Mouse (Mus musculus): Measurements from ENCODE around the gene Plcl2. TPM values are rescaled to one million over a fixed set of nuclear protein-coding genes. Genes with fewer than 3 reads are reported as not detected.

Plcl2 gene
- total RNA-seq, 2 experiments from 2014 or later, result 28.1 to 29.6 TPM

DNA sequence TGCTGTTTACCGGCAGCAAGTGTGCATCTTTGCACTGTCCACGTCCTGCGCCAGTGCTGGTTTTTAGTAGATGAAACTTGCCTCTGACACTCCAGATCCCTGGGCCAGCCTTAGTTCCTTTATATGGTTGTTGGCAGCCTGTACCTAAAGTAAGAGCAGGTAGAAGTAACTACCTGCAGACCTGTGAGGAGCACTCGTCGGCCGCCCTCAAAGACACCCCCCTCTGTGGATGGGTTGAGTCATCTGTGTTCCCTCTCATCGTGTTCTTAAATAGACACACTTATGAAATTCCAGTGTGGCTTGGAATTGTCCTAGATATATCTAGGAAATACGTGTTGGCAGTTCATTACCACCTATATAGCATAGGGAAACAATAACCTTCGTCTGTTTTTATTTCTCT is 158.4 kb downstream of the Plcl2 start:
- no peak for ATAC-seq (replicated peaks; ENCODE audit: poor library complexity)

DNA sequence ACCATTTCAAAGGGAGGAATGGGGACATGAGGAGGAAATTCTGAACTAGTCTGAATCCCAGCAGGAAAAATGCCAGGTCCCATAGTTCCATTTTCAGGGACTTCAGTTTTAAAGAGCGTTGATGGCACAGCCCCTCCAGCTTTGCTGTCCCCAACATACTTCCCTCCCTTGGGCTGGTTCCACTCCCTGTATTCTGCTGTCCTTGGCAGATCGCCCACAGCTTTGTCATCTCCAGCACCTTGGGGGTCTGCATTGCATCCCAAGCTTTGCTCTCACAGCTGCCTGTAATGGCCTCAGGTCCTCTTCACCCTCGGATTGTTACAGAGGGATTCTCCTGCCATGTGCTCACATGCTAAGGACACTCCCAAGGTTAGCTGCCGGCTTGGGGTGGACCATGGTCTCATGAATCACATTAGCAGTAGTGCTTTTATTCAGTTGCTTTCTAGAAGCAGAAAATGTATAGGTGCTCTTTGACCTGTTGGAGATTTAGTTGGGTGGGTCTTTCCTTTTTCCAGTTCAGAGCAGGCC is 159.5 kb downstream of the Plcl2 start:
- ATAC-seq (replicated peaks; ENCODE audit: poor library complexity), result no peak

DNA sequence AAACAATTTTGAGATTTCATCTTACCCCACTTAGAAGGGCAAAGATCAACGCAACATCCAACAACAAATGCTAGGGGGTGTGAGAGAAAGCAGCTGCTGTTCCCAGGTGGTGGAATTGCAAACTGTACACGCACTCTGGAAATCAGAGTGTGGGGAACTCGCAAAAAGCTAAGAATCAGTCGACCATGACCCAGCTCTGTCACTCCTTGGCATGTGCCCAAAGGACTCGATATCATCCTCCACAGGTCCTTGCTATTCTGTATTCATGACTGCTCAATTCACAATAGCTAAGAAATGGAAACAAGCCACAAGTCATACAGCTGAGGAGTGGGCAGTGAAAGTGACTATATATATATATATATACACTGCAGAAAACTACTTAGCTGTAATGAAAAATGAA is 162.2 kb downstream of the Plcl2 start:
- no peak for ATAC-seq (replicated peaks; ENCODE audit: poor library complexity)

DNA sequence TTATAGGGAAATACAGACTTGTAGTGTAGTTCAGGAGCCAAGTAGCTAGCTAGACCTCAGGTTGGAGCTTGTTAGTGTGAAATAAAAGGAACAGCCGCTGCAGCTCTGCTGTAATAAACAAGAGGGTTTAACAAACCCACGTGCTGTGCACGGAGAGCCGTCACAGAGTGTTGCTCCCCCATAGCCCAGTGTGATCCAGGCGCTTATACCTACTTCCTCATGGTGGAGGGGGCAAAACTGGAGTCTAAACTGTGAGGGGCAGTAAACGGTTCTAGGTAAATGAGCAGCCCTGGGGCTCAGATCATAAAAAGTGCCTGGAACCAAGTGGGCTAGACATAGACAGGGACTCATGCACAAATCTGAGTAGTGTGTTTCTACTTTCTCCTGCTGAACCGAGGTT is 165.4 kb downstream of the Plcl2 start:
- ATAC-seq (replicated peaks; ENCODE audit: poor library complexity), result peak; percentile 52

DNA sequence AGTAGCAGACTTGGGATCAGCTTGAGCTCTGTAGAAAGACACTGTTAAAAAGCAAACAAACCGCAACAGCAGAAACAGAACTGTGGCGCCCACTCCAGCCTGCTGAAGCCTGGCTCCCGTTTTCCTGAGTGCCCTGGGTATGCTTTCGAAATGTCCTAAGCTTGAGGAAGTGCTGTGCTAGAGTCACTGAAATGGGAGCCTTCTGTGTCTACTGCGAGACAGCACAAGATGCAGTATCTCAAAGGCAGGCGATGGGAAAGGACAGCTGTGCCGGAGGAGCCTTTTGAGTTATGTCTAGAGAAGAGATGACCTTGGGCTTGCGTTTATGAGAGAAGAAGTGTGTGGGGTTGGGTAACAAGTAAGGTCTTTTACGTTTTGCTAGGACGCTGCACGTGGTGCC is 166.0 kb downstream of the Plcl2 start:
- ATAC-seq (replicated peaks; ENCODE audit: poor library complexity), result peak; percentile 37; the same call in 1 of the 2 replicates

DNA sequence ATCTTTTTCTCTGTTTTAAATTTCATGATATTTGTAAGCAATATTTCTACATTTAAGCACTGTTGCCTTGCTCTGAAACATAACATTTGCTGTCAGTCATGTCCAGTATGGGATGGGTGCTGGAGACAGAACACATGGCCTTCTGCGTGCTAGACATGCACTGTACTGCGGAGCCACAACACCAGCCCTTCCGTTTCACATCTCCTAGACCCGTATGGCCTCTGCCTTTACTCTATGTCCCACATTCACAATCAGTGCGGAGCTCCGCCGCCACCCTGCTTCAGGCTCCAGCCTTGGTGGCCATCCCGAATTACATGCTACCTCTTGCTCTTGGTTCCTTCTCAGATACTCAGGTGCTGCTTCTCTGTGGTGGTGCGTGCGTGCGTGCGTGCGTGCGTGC is 168.1 kb downstream of the Plcl2 start:
- no peak for ATAC-seq (replicated peaks; ENCODE audit: poor library complexity)

DNA sequence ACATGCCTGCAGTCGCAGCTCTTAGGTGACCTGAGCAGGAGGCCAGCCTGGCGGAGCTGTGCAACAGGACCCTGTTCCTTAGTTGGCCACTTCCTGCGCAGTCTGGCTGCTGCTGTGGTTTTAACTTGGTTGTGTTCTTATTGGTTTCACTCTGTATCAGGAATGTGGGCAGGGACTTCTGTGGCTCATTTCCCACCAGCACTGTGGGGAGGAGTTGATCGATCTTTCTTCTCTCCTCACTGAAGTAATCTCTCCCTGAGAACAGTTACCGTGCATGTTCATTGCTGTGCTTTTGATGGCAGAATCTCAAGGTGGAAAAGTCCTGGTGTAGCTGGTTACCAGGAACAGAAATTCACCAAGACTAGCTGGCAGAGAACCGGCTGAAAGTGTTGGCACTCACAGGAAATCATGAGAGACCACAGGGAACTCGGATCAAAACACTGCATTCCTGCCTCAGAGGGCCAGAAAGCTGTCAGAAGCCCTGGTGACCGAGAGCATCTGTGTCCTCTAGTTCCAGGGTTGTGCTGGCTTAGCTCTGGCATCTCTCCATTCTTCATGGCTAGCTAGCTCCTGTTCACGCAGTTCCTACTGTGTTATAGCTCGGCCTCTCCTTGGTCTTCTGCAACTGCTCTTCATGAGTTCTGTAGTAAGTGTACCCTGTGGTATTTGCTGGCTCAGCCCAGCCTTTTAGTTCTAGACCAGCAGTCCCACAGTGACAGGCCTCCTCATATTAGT is 168.9 kb downstream of the Plcl2 start:
- peak; percentile 76 for ATAC-seq (replicated peaks; ENCODE audit: poor library complexity)

DNA sequence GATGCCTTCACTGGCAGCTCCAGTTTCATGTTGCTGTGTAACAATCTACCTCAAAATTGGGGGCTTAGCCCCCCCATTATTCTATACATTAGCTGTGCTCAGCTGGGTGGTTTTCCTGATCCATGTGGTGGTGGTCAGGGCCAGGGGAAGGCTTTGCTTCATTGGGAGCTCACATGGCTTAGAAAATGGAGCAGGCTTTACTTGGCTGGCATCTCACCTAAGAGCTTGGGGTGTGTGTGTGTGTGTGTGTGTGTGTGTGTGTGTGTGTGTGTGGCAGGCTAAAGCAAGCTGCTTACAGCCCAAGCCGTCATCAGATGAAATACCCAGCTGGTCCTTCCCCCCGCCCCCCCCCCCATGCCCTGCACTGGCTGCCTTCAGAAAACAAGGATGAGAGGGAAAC is 169.5 kb downstream of the Plcl2 start:
- no peak for ATAC-seq (replicated peaks; ENCODE audit: poor library complexity)

DNA sequence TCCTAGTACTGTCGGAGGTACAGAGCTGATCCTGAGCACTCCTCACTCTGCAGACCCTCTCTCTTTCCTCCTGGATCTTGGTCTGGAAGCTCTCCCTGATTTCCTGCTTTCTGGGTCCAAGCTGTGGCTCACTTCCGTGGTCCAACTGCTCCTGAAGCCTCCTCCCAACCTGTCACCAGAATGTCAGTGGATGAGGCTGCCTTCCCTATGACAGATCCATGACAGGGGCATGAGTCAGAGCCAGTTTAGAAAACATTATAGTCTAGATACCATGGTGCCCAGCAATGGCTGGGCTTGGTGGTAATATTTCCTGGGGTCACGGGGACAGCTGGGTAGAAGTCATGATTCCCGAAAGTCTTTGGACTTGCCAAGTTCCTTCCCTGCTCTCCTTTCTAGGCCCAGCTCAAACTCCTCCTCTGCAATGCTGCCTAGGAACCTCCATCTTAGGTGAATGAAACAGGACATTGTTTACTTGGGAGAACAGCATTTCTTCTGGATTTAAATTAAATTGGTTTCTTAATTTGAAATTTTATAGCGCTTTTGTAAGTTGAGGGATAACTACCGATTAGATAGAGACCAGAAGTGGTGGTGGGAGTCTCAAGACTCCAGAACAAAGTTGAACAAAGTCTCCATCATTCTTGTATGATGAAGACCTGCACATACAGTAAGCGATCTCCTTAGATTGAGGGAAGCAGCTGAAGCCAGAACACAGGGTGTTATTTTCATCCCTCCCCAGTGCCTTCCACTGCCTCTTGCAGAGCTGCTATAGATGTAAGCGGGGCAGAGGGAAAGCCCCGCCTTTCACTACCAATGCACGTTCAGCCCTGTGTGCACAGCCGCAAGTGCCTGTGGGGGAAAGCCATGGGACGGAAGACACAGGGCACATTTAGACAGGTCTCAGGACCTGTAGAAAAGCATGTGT is 170.7 kb downstream of the Plcl2 start:
- no peak for ATAC-seq (replicated peaks; ENCODE audit: poor library complexity)

DNA sequence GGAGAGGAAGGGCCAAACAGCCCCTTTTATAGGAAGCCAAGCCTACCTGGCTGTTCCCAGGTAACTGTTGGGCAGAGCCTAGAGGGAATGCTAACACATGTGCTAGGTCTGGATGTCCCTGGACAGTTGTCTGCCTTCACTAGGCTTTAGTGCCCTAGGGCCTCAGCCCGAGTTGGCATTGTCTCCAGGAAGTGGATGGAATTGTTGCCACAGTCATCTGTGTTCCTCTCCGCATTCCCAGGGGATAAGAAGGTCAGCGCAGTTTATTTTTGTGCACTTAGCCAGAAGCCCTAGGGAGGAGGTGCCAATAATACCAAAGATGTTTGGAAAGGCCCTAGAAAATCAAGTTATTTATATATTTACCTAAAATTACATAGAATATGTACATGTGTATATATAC is 173.5 kb downstream of the Plcl2 start:
- ATAC-seq (replicated peaks; ENCODE audit: poor library complexity), result no peak

DNA sequence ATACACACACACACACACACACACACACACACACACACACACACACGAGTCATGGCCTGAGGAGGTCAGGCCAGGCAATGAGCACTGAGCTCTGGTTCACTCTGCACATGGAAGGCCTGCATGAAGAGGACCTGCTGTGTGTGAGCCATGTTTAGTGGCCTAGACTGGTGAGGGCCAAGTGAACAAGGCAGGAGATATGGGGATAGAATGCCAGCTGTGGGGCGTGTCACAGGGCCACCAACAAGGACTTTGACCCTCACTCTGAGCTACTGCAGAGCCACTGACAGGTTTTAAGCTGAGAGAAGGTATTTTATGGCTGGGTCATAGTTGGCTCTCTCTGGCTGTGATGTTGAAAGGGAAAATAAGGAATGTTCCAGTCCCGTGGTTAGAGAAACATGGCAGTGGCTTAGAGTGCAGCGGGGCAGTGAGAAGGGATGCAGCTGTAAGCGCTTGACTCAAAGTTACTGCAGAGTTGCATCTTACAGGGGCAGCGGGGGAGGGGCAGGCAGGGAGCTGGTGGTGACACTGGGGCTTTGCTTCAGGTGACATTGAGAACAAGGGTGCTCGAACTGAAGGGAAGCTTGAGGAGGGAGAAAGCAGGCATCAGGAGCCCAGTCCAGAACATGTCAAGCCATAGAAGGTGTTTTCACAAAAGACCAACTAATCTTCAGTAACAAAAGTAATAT is 175.9 kb downstream of the Plcl2 start:
- ATAC-seq (replicated peaks; ENCODE audit: poor library complexity), result no peak

DNA sequence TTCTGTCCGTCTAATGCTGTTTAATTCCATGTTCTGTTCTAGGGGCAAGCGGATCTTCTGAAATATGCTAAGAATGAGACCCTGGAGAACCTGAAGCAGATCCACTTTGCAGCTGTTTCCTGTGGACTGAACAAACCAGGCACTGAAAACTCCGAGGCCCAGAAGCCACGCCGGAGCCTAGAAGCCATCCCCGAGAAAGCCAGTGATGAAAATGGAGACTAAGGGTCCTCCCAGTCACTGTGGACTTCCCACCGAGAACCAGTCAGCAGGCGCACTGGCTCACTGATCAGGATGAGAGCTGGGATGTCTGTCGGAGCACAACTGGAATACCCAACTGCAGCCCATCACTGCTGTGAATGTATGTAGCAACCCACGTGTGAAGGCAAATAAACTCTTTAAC is 178.5 kb downstream of the Plcl2 start:
- ATAC-seq (replicated peaks; ENCODE audit: poor library complexity), result no peak

DNA sequence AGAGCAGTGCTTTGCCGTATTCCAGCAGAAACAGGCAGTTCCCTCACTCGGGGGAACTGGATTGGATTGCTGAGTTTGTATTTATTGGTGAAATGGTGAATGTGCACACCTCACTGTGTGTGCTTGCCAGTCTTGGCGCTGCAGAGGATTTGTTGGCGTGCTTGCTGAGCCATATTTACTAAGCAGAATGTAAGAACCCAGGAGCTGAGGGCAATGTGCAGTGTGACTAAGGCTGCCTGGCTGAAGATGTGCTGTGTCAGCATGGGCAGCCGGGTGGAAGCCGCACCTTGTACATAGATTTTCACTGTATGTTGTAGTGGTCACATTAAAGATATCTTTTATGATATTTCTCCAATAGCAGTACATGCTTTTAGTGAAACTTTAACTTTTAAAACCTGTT is 178.9 kb downstream of the Plcl2 start:
- ATAC-seq (replicated peaks; ENCODE audit: poor library complexity), result no peak

DNA sequence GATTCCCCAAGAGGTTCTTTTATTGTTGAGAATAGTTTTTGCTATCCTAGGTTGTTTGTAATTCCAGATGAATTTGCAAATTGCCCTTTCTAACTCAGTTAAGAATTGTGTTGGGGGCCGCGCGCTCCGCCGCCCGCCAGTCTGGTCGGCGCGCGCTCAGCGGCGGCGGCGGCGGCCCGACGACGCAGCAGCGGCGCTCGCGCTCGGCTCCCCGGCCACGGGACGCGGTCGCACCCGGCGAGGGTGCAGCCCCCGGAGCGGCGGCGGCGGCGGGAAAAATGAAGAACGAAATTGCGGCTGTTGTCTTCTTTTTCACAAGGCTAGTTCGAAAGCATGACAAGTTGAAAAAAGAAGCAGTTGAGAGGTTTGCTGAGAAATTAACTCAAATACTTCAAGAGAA is 189.2 kb downstream of the Plcl2 start:
- ATAC-seq (replicated peaks; ENCODE audit: poor library complexity), result peak; percentile 60; the same call in 1 of the 2 replicates

DNA sequence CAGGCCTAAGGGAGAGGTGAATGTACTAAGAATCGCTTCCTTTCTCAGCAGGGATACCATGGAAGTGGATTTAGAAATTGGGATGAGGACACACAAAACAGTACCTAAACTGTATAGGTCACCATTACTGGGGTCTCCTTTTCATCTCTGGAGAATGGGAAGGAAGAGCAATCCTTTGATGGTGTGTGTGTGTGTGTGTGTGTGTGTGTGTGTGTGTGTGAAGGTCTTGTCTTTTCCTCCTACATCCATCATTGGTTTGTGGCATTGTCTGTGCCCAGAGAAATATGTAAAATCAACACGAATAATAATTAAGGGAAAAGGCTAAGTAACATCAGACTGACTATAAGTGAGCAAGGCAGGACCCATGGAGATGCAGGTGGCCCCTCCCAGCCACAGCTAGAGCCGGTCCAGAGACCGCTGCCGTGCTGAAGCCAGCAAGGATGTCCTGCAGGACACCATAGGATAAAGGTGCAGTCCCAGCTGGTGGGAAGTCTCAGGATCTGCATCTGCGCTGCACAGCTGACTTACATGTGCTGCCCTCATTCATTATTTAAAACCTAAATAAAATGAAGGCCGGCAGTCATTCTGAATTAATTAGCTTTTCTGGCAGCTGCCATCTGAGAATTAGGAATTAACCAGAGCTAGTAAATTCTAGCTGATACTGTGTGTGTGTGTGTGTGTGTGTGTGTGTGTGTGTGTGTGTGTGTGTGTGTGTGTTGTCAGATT is 201.5 kb downstream of the Plcl2 start:
- no peak for ATAC-seq (replicated peaks; ENCODE audit: poor library complexity)

DNA sequence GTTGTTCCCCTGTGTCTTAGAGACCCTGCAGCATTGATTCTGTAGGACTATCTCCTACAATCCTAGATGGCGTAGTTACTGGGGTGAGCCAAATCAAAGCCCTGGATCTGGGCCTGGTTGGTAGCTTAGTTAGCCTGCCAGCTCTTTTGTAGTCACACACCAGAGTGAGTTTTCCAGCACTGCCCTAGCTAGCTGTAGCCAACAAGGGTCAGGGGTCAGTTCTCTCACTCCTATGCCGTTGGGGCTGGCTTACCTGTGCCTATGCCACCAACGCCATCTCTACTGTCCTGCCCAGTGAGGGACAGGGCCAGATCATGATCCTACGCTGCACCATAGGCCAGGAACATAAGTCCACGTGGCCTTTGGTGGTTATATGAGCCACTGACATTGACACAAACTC is 208.4 kb downstream of the Plcl2 start:
- no peak for ATAC-seq (replicated peaks; ENCODE audit: poor library complexity)

DNA sequence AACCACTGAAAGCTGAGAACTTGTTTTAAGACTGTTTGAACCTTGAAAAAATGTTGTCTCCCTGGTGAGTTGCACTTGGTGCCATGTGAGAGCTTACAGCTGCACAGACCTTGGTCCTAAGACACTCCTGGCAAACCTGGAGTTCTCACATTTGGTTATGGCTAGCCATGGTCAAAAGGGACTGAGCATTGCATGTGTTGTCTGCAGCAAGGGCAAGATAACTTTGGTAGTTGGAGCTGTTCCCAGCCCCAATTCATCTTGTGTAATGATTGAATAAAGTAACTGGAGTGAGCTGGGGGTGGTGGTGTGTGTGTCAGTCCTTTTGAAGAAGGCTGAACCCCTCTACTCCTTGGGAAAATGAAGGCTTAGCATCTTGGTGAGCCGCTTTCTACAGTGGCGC is 215.2 kb downstream of the Plcl2 start:
- no peak for ATAC-seq (replicated peaks; ENCODE audit: poor library complexity)

DNA sequence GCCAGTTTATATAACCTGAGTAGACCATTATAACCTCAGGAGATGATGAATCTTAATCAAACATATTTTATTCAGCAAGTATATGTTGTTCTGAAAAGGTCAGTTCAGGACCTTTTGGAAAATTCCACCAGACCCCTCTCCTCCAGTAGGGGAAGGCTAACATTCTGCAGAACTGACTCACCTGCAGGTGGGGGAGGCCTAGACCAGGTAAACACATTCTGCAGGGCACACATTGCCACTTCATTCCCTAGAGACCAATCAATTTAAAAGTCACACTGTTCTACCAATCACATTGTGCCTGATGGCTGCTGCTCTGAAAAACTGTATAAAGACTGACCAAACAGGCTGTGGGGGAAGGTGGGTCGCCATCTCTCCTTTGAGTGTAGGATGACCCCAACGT is 217.1 kb downstream of the Plcl2 start:
- ATAC-seq (replicated peaks; ENCODE audit: poor library complexity), result no peak

DNA sequence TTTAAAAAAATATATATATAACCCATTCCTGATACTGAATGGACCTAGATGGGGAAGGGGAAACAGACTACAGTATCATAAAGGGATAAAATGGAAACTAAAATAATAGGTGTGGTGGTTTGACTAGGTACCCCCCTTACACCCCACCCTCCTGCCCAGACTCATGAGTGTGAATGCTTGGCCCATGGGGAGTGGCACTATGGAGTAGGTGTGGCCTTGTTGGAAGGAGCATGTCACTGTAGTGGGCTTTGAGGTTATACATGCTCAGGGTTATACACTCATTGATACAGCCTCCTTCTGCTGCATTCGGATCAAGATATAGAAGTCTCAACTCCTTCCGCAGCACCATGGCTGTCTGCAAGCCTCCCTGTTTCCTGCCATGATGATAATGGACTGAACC is 219.8 kb downstream of the Plcl2 start:
- ATAC-seq (replicated peaks; ENCODE audit: poor library complexity), result 0 out of 2 replicates have a peak, but pooled peaks have one; percentile 12

DNA sequence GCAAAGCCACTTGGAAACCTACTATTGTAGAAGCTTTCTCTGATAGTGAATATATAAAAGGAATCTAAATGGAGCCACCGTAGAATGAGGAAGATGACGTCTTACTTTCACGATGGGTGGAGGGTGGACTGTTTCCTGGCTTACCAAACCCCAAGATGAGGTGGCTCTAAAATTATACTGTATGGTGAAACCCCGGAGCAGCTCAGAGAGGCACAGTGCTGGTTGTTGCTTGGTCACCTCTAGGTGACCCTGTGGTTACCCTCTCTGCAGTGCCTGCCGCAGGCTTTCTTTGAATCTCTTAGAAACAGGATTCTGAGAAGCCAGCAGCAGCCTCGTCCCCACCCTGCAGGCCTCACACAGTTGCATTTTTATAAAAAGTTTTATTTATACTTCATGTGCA is 220.4 kb downstream of the Plcl2 start:
- peak; percentile 85 for ATAC-seq (replicated peaks; ENCODE audit: poor library complexity)

DNA sequence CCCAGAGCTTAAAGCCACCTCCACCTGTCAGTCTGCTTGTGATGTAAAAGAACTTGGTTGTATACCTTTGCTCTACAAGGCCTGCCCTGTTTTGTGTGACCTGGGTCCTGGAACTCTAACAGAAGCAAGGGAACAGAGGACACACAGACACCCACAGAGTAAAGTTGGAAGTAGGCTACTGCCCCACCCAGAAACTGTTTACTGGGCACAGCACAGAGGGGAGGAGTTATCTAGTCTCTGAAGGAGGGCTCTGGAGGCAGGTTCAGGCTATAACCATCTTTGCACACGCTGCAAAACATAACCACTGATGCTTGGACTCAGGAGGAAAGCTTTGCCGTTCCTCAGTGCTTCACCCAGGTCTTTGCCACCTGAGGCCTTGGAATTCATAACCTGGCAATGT is 221.7 kb downstream of the Plcl2 start:
- ATAC-seq (replicated peaks; ENCODE audit: poor library complexity), result peak; percentile 30
